Mouse (Mus musculus) hindbrain, embryonic 15.5 days (tissue): Measurements from ENCODE around the gene Tmem38a. TPM values are rescaled to one million over a fixed set of nuclear protein-coding genes. Genes with fewer than 3 reads are reported as not detected.

ENCODE experiments used
- ATAC-seq: fragments of 200-750 bp; cut with Nextera tagmentation; 2 replicates; pipeline ENCODE4 v1.8.0; 2017; ENCODE audit warnings: low read depth, moderate number of reproducible peaks, moderate TSS enrichment; ENCODE audit not compliant: low FRiP score
- H3K27ac ChIP-seq: fragments of 300-500 bp; sonication (generic); replicated peaks from 2 replicates; pipeline ENCODE4 v1.5.1; 2015; ENCODE audit warnings: mild to moderate bottlenecking, inconsistent platforms
- H3K27me3 ChIP-seq: fragments of 300-500 bp; sonication (generic); 2 replicates; pipeline ENCODE4 v1.6.1; 2015; ENCODE audit warnings: control low read depth, inconsistent platforms
- H3K36me3 ChIP-seq: fragments of 300-500 bp; sonication (generic); 2 replicates; pipeline ENCODE4 v1.6.1; 2015; ENCODE audit warnings: control low read depth, inconsistent platforms
- H3K4me1 ChIP-seq: fragments of 300-500 bp; sonication (generic); replicated peaks from 2 replicates; pipeline ENCODE4 v1.6.1; 2015; ENCODE audit warnings: control low read depth, inconsistent platforms
- H3K4me2 ChIP-seq: fragments of 300-500 bp; sonication (generic); 2 replicates; pipeline ENCODE4 v1.6.1; 2015; ENCODE audit warnings: moderate library complexity, mild to moderate bottlenecking, inconsistent platforms
- H3K4me3 ChIP-seq: fragments of 300-500 bp; sonication (generic); 2 replicates; pipeline ENCODE4 v1.5.1; 2015; ENCODE audit warnings: mild to moderate bottlenecking, inconsistent platforms
- H3K9ac ChIP-seq: fragments of 300-500 bp; sonication (generic); 2 replicates; pipeline ENCODE4 v1.6.1; 2015; ENCODE audit warnings: inconsistent platforms
- H3K9me3 ChIP-seq: fragments of 300-500 bp; sonication (generic); 2 replicates; pipeline ENCODE4 v1.6.1; 2016; ENCODE audit warnings: control low read depth, inconsistent platforms
- WGBS: fragments of 180-500 bp; shearing (Covaris S2); methylation state at CpG from one replicate; pipeline ENCODE4 v1.1.7; 2015; 5-methylcytosine and 5-hydroxymethylcytosine counted together
- microRNA-seq: library from miRNA; unstranded; fragments of <30 nt; microRNA quantifications from one replicate; pipeline ENCODE4, GENCODE M21; 2016
- polyA plus RNA-seq: library from polyadenylated mRNA; unstranded; fragments of >200 nt; fragmentation: Nextera tagmentation; extraction: Ambion mirVana; gene quantifications from 2 replicates; pipeline ENCODE4 v1.2.1, GENCODE M21; 2015

Tmem38a gene
- polyA plus RNA-seq, 1 experiment from 2014 or later: 33.7 TPM

- no peak overlapping the region for H3K27ac ChIP-seq
- H3K27me3 ChIP-seq: no peaks in the 10 kb centered on the region
- no peaks in the 10 kb centered on the region for H3K36me3 ChIP-seq
- no peak overlapping the region for H3K4me2 ChIP-seq
- no peak for ATAC-seq
- no peak overlapping the region for H3K9ac ChIP-seq
- no peaks in the 10 kb centered on the region for H3K4me1 ChIP-seq
- no peak overlapping the region for H3K4me3 ChIP-seq
- WGBS: 76% methylated on average over 7 of the region's 7 CpGs
- no peaks in the 10 kb centered on the region for H3K9me3 ChIP-seq
Measured at GRCm38 (mm10) chr8:72589286-72589685, 17.4 kb downstream of the Tmem38a start.

GRCm38 (mm10) chr8:72590198-72590597, 18.3 kb downstream of the Tmem38a start:
- no peak for ATAC-seq
- H3K4me2 ChIP-seq: no peak overlapping the region
- no peaks in the 10 kb centered on the region for H3K27me3 ChIP-seq
- no peaks in the 10 kb centered on the region for H3K9me3 ChIP-seq
- 58% methylated on average over 2 of the region's 2 CpGs for WGBS
- H3K4me1 ChIP-seq: no peaks in the 10 kb centered on the region
- H3K9ac ChIP-seq: no peak overlapping the region
- no peak overlapping the region for H3K4me3 ChIP-seq
- H3K27ac ChIP-seq: no peak overlapping the region
- no peaks in the 10 kb centered on the region for H3K36me3 ChIP-seq

Small RNA genes lying within 50 kb of the gene (microRNA-seq; reads per million reads assigned to microRNA genes)
- gene Gm28019: not detected

Other genes starting within 250 kb of the Tmem38a start
- 55.9 and 58.5 TPM in 2 replicates for gene Eps15l1, start 150.6 kb upstream of the Tmem38a start, polyA plus RNA-seq
- 0.85 and 1.5 TPM in 2 replicates for gene Calr3, start 128.2 kb upstream of the Tmem38a start, polyA plus RNA-seq
- 16.5 and 17.0 TPM in 2 replicates for gene 1700030K09Rik, start 128.2 kb upstream of the Tmem38a start, polyA plus RNA-seq
- gene Cherp, start 96.8 kb upstream of the Tmem38a start, polyA plus RNA-seq: 44.5 and 59.8 TPM in 2 replicates
- 17.8 and 20.0 TPM in 2 replicates for gene Slc35e1, start 79.4 kb upstream of the Tmem38a start, polyA plus RNA-seq
- gene Med26, start 23.8 kb upstream of the Tmem38a start, polyA plus RNA-seq: 15.8 and 18.6 TPM in 2 replicates
- gene Smim7, start 967 bp upstream of the Tmem38a start, polyA plus RNA-seq: 122 TPM in 2 replicates
- gene Nwd1, start 74.7 kb downstream of the Tmem38a start, polyA plus RNA-seq: 2.3 and 2.9 TPM in 2 replicates
- gene Sin3b, start 151.2 kb downstream of the Tmem38a start, polyA plus RNA-seq: 161 and 174 TPM in 2 replicates
- 0.28 and 0.47 TPM in 2 replicates for gene F2rl3, start 189.8 kb downstream of the Tmem38a start, polyA plus RNA-seq